Mouse (Mus musculus): ENCODE data around the gene Gpr83. TPM values are rescaled to one million over a fixed set of nuclear protein-coding genes. Genes with fewer than 3 reads are reported as not detected.

Gene Gpr83
- polyA plus RNA-seq, 1 experiment from 2014 or later, result 4.2 TPM

DNA sequence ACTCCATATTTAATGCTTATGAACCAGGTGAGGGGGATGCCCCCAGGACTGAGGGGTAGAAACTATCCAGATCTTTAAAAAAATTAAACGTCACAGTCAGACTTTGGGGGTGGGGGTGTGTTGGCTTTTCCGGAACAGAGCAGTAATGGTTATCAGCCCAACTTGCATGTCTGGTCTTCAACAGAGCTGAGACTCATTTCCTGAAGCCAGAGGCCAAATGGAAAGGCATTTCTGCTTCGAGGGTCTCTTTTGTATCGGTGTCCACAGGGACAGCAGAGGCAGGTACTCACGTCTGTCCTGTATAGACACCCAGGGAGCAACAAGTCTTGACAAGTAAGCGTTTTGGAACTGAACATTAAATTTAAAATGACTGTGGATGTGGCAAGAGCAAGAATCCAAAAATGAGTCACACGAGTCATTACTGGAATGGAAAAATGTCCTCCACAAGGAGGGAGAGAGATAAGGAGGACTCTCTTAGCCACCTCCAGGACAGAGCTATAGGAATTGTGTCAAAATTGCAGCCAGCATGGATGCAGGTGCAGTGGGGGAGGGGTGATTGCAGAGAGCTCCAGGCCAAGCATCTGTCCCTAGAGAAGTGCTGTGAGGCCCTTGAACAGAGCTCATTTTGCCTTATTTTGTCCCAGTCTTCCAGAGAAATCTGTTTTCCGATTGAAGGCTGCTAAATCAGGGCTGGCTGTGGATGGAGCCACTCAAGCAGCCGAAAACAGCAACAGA is 44.9 kb downstream of the Gpr83 start:
- Histone ChIP-seq H3K9ac (ENCODE audit: low read depth, low read length) (no peak overlapping the region), H3K27me3 (ENCODE audit: control insufficient read depth, insufficient read depth, low read depth, low read length) (no peaks in the 10 kb centered on the region), H3K4me1 (ENCODE audit: control insufficient read depth, insufficient read depth, low read length) (peaks cover 7% of the 10 kb centered on the region; the same call in 1 of the 2 replicates), H3K4me3 (ENCODE audit: low read depth, low read length) (no peak overlapping the region), H3K4me2 (ENCODE audit: low read length) (no peak overlapping the region), H3K36me3 (ENCODE audit: control insufficient read depth, insufficient read depth, low read length) (no peaks in the 10 kb centered on the region), H3K9me3 (replicated peaks; ENCODE audit: control insufficient read depth, low read length, poor library complexity, severe bottlenecking) (no peaks in the 10 kb centered on the region), H3K27ac (ENCODE audit: low read length) (no peak overlapping the region)
- ATAC-seq, result peak; percentile 43; the same call in 1 of the 2 replicates
- WGBS, result 53% methylated on average over 9 of the region's 9 CpGs

DNA sequence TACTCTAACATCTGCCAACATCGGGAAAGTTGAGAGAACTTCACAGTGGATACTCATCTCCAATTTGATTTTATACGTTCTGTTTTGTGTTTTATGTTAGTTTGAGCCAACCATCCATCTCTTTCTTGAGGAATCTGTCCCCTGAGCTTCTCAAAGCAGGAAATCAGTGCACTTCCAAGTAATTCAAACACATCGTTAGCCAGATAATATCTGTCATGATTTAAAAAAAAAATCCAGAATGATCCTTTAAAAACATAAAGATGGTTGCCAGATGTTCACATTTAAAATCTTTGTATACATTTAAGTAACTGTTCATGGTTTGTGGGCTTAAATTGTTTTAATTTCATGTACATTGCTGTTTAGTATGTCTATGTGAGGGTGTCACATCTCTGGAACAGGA is 45.9 kb downstream of the Gpr83 start:
- no peak overlapping the region for H3K27ac ChIP-seq (ENCODE audit: low read length)
- 81% methylated on average over 3 of the region's 3 CpGs for whole genome bisulfite sequencing
- peaks cover 9% of the 10 kb centered on the region; the same call in 1 of the 2 replicates for H3K4me1 ChIP-seq (ENCODE audit: control insufficient read depth, insufficient read depth, low read length)
- no peak for ATAC-seq
- H3K4me2 ChIP-seq (ENCODE audit: low read length), result no peak overlapping the region
- H3K9me3 ChIP-seq (replicated peaks; ENCODE audit: control insufficient read depth, low read length, poor library complexity, severe bottlenecking), result no peaks in the 10 kb centered on the region
- no peak overlapping the region for H3K4me3 ChIP-seq (ENCODE audit: low read depth, low read length)
- H3K27me3 ChIP-seq (ENCODE audit: control insufficient read depth, insufficient read depth, low read depth, low read length), result no peaks in the 10 kb centered on the region
- H3K36me3 ChIP-seq (ENCODE audit: control insufficient read depth, insufficient read depth, low read length), result no peaks in the 10 kb centered on the region
- H3K9ac ChIP-seq (ENCODE audit: low read depth, low read length), result no peak overlapping the region

- Histone ChIP-seq H3K9ac (ENCODE audit: low read depth, low read length) (no peak overlapping the region), H3K27ac (ENCODE audit: low read length) (no peak overlapping the region), H3K4me1 (ENCODE audit: control insufficient read depth, insufficient read depth, low read length) (peaks cover 9% of the 10 kb centered on the region; the same call in 1 of the 2 replicates), H3K9me3 (replicated peaks; ENCODE audit: control insufficient read depth, low read length, poor library complexity, severe bottlenecking) (no peaks in the 10 kb centered on the region), H3K36me3 (ENCODE audit: control insufficient read depth, insufficient read depth, low read length) (no peaks in the 10 kb centered on the region), H3K4me2 (ENCODE audit: low read length) (no peak overlapping the region), H3K4me3 (ENCODE audit: low read depth, low read length) (no peak overlapping the region), H3K27me3 (ENCODE audit: control insufficient read depth, insufficient read depth, low read depth, low read length) (no peaks in the 10 kb centered on the region)
- 76% methylated on average over 7 of the region's 7 CpGs for WGBS
- no peak for ATAC-seq
Observed at GRCm38 (mm10) chr9:14907816-14908415, 47.9 kb downstream of the Gpr83 start.

GRCm38 (mm10) chr9:14909981-14910380 is 50.0 kb downstream of the Gpr83 start:
- 18% methylated on average over 5 of the region's 5 CpGs for WGBS

DNA sequence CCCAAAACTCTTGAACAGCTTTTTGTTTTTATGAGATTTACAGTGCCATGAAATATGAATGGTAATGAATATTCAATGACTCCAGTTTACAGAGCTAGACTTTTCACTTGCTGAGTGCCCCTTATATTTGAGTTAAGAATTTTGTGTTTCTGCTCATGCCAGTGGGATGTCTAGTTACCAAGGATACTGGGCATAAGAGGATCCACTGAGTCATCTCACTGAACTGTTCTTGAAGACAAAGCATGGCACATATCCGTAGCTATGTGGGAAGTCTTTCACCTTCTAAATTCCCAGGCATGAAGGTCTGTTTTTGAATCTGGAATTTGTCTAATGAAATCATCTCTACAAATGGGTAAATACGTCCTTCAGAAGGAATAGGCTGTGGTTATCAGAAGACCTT is 52.0 kb downstream of the Gpr83 start:
- Histone ChIP-seq H3K4me1 (ENCODE audit: control insufficient read depth, insufficient read depth, low read length) (peaks cover 5% of the 10 kb centered on the region; the same call in 1 of the 2 replicates), H3K9me3 (replicated peaks; ENCODE audit: control insufficient read depth, low read length, poor library complexity, severe bottlenecking) (no peaks in the 10 kb centered on the region), H3K9ac (ENCODE audit: low read depth, low read length) (no peak overlapping the region), H3K27ac (ENCODE audit: low read length) (no peak overlapping the region), H3K36me3 (ENCODE audit: control insufficient read depth, insufficient read depth, low read length) (no peaks in the 10 kb centered on the region), H3K4me2 (ENCODE audit: low read length) (no peak overlapping the region), H3K27me3 (ENCODE audit: control insufficient read depth, insufficient read depth, low read depth, low read length) (no peaks in the 10 kb centered on the region), H3K4me3 (ENCODE audit: low read depth, low read length) (no peak overlapping the region)
- ATAC-seq, result no peak
- 83% methylated on average over 2 of the region's 2 CpGs for WGBS

More at GRCm38 (mm10) chr9:14909981-14910380, 50.0 kb downstream of the Gpr83 start:
- Histone ChIP-seq H3K9ac (ENCODE audit: low read depth, low read length) (no peak overlapping the region), H3K4me2 (ENCODE audit: low read length) (no peak overlapping the region), H3K36me3 (ENCODE audit: control insufficient read depth, insufficient read depth, low read length) (no peaks in the 10 kb centered on the region), H3K4me1 (ENCODE audit: control insufficient read depth, insufficient read depth, low read length) (peaks cover 9% of the 10 kb centered on the region; the same call in 1 of the 2 replicates), H3K27ac (ENCODE audit: low read length) (no peak overlapping the region), H3K27me3 (ENCODE audit: control insufficient read depth, insufficient read depth, low read depth, low read length) (no peaks in the 10 kb centered on the region), H3K4me3 (ENCODE audit: low read depth, low read length) (no peak overlapping the region), H3K9me3 (replicated peaks; ENCODE audit: control insufficient read depth, low read length, poor library complexity, severe bottlenecking) (no peaks in the 10 kb centered on the region)
- peak; percentile 82 for ATAC-seq

- Histone ChIP-seq H3K27ac (ENCODE audit: low read length) (no peak overlapping the region), H3K27me3 (ENCODE audit: control insufficient read depth, insufficient read depth, low read depth, low read length) (no peaks in the 10 kb centered on the region), H3K4me2 (ENCODE audit: low read length) (no peak overlapping the region), H3K36me3 (ENCODE audit: control insufficient read depth, insufficient read depth, low read length) (no peaks in the 10 kb centered on the region), H3K4me3 (ENCODE audit: low read depth, low read length) (no peak overlapping the region), H3K4me1 (ENCODE audit: control insufficient read depth, insufficient read depth, low read length) (no peaks in the 10 kb centered on the region), H3K9me3 (replicated peaks; ENCODE audit: control insufficient read depth, low read length, poor library complexity, severe bottlenecking) (no peaks in the 10 kb centered on the region), H3K9ac (ENCODE audit: low read depth, low read length) (no peak overlapping the region)
- WGBS, result 90% methylated on average over 2 of the region's 2 CpGs
- 0 out of 2 replicates have a peak, but pooled peaks have one; percentile 25 for ATAC-seq
Observed at GRCm38 (mm10) chr9:14917661-14918060, 57.7 kb downstream of the Gpr83 start.

GRCm38 (mm10) chr9:14918825-14919668 is 59.0 kb downstream of the Gpr83 start:
- Histone ChIP-seq H3K4me3 (ENCODE audit: low read depth, low read length) (no peak overlapping the region), H3K36me3 (ENCODE audit: control insufficient read depth, insufficient read depth, low read length) (no peaks in the 10 kb centered on the region), H3K27me3 (ENCODE audit: control insufficient read depth, insufficient read depth, low read depth, low read length) (no peaks in the 10 kb centered on the region), H3K4me2 (ENCODE audit: low read length) (no peak overlapping the region), H3K4me1 (ENCODE audit: control insufficient read depth, insufficient read depth, low read length) (no peaks in the 10 kb centered on the region), H3K9ac (ENCODE audit: low read depth, low read length) (no peak overlapping the region), H3K27ac (ENCODE audit: low read length) (no peak overlapping the region), H3K9me3 (replicated peaks; ENCODE audit: control insufficient read depth, low read length, poor library complexity, severe bottlenecking) (no peaks in the 10 kb centered on the region)
- WGBS, result 67% methylated on average over 5 of the region's 5 CpGs
- peak; percentile 45; the same call in 1 of the 2 replicates for ATAC-seq

All from midbrain, embryonic 16.5 days (tissue).